Mouse (Mus musculus): ENCODE results near the gene Gm20425.

DNA sequence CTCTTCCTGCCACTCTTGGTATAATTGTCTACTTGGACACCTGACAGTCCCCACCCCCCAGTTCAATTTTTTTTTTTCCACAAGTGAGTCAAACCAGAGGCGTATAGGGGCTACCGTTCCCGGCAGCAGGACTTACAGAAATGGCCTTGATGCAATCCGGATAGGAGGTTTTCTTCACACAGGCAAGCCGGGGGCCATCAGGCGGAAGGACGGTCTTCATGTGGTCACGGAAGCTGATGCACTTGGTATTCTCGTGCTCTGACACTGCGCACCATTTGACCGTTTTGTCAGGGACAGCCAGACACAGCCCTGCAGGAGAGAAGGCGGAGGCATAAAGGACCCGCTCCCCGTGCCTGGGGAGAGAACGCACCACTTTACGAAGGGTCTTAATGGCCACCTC lies 2.3 kb downstream of the Gm20425 start:
- TF ChIP-seq POLR2A (IDR thresholded peaks at IDR 0.05; ENCODE audit: low read depth, low read length) (no peak), CTCF (IDR thresholded peaks at IDR 0.05; ENCODE audit: extremely low read depth, insufficient read length, insufficient replicate concordance, low read depth, low read length) (no peak)
